11 mouse cellular contexts compared by ENCODE assay signal in genomic region chr17:29399241-29399910, GRCm38 (mm10). TPM values are rescaled to one million over a fixed set of nuclear protein-coding genes. Genes with fewer than 3 reads are reported as not detected.
DNase-seq lines count a peak whose midpoint lies in the region; ATAC-seq and TF ChIP-seq lines count a peak whose summit lies in the region.
"Had no signal": no experiment of that assay in that cellular context is flagged by ENCODE, and none has a peak within 500 bp of the region (broad histone marks: within the 10 kb centered on the region; RNA-seq: fewer than 3 reads in every experiment).

No protein-coding gene starts in this region.

- no peaks in the 10 kb centered on the region for H3K9me3 ChIP-seq in heart, embryonic 10.5 days
- peaks cover 7% of the 10 kb centered on the region; the same call in 1 of the 2 replicates for H3K9me3 ChIP-seq in E14TG2a.4 (ENCODE audit: low read length)
- no peaks in the 10 kb centered on the region for H3K9me3 ChIP-seq in lung, postnatal 0 days (ENCODE audit: low read length)
- H3K9me3 ChIP-seq: embryonic facial prominence, embryonic 13.5 days had no signal

- TF ChIP-seq CTCF in E14TG2a.4 (conservative IDR thresholded peaks at IDR 0.05; ENCODE audit: low read length): no peak
- TF ChIP-seq CTCF in lung, postnatal 0 days (IDR thresholded peaks at IDR 0.05): no peak

- intact Hi-C loops in heart, postnatal 25 days (cut with DNase I): no loop called here
- intact Hi-C loops in heart, postnatal 36 days (cut with DNase I): no loop called here

- no peak for ATAC-seq in lung, postnatal 0 days

- no peak overlapping the region for H3K4me3 ChIP-seq in heart, embryonic 10.5 days
- H3K4me3 ChIP-seq in E14TG2a.4 (replicated peaks; ENCODE audit: low read length): peak overlapping the region; percentile 60
- H3K4me3 ChIP-seq in lung, postnatal 0 days (ENCODE audit: low read depth, low read length): no peak overlapping the region
- H3K4me3 ChIP-seq: embryonic facial prominence, embryonic 13.5 days had no signal

- TF ChIP-seq EP300 in lung, postnatal 0 days (IDR thresholded peaks at IDR 0.05): no peak

- no peak overlapping the region for H3K4me2 ChIP-seq in lung, postnatal 0 days (replicated peaks; ENCODE audit: low read depth, low read length)

- no peak for DNase-seq in heart, embryonic 10.5 days (ENCODE audit: low spot score)
- no peak for DNase-seq in heart, postnatal 25 days (ENCODE audit: low spot score)
- peak; percentile 64 for DNase-seq in embryo, embryonic 11 days
- peak; percentile 61 for DNase-seq in lung, postnatal 0 days (ENCODE audit: low spot score)
- DNase-seq in natural killer cell, adult 2 months (ENCODE audit: low spot score in 2 of 2): no peak
- DNase-seq in cerebellum, postnatal 36 days: no peak
- DNase-seq in heart, postnatal 36 days: no peak
- DNase-seq: adrenal gland, postnatal 36 days; layer of hippocampus, adult 9-11 months had no signal

- H3K36me3 ChIP-seq in heart, embryonic 10.5 days: no peaks in the 10 kb centered on the region
- H3K36me3 ChIP-seq in E14TG2a.4 (ENCODE audit: insufficient read depth, low read length): no peaks in the 10 kb centered on the region
- no peaks in the 10 kb centered on the region for H3K36me3 ChIP-seq in lung, postnatal 0 days (ENCODE audit: insufficient read depth, low read length)
- H3K36me3 ChIP-seq: embryonic facial prominence, embryonic 13.5 days had no signal

- H3K4me1 ChIP-seq in heart, embryonic 10.5 days: peaks cover 56% of the 10 kb centered on the region
- peaks cover 77% of the 10 kb centered on the region for H3K4me1 ChIP-seq in E14TG2a.4 (replicated peaks; ENCODE audit: low read depth, low read length)
- H3K4me1 ChIP-seq in lung, postnatal 0 days (ENCODE audit: insufficient read depth, low read depth, low read length): peaks cover 13% of the 10 kb centered on the region; the same call in 1 of the 2 replicates

- 0 out of 2 replicates have a peak, but pooled peaks cover 8% of the 10 kb centered on the region for H3K27me3 ChIP-seq in heart, embryonic 10.5 days (ENCODE audit: insufficient read depth, poor library complexity, severe bottlenecking)
- H3K27me3 ChIP-seq in E14TG2a.4 (ENCODE audit: insufficient read depth, low read length): peaks cover 88% of the 10 kb centered on the region
- no peaks in the 10 kb centered on the region for H3K27me3 ChIP-seq in lung, postnatal 0 days (replicated peaks; ENCODE audit: insufficient read depth, low read length)
- H3K27me3 ChIP-seq: embryonic facial prominence, embryonic 13.5 days had no signal

- peak overlapping the region; percentile 94 for H3K27ac ChIP-seq in heart, embryonic 10.5 days
- no peak overlapping the region for H3K27ac ChIP-seq in lung, postnatal 0 days (ENCODE audit: low read length)
- H3K27ac ChIP-seq: embryonic facial prominence, embryonic 13.5 days had no signal

- WGBS in heart, embryonic 10.5 days: 46% methylated on average over 13 of the region's 14 CpGs
- 58% methylated on average over 12 of the region's 14 CpGs for WGBS in lung, postnatal 0 days

- no peak overlapping the region for H3K9ac ChIP-seq in lung, postnatal 0 days (replicated peaks; ENCODE audit: low read depth)

RNA-seq across cellular contexts. Expression of gene Fgd2, which starts 38.7 kb away (rescaled TPM):
- 2.2 and 3.8 TPM in 2 replicates for polyA plus RNA-seq in heart, embryonic 10.5 days (2016; fragmentation: Nextera tagmentation; extraction: Ambion mirVana)
- total RNA-seq in heart, postnatal 25 days (2021): 1 to 10 TPM; 1.8 to 2.7 TPM
- 11.9 and 14.2 TPM in 2 replicates for polyA plus RNA-seq in lung, postnatal 0 days (2015; fragmentation: Nextera tagmentation; extraction: Ambion mirVana)
- total RNA-seq in heart, postnatal 36 days (2021): 1 to 10 TPM; 3.5 to 4.5 TPM

RNA-seq across cellular contexts. Expression of gene Mtch1, which starts 51.6 kb away (rescaled TPM):
- polyA plus RNA-seq in heart, embryonic 10.5 days (2016; fragmentation: Nextera tagmentation; extraction: Ambion mirVana): 281 and 310 TPM in 2 replicates
- 100 to 1,000 TPM; 220 TPM for total RNA-seq in heart, postnatal 25 days (2021)
- polyA plus RNA-seq in lung, postnatal 0 days (2015; fragmentation: Nextera tagmentation; extraction: Ambion mirVana): 342 and 350 TPM in 2 replicates
- total RNA-seq in heart, postnatal 36 days (2021): 100 to 1,000 TPM; 201 to 211 TPM

Comparison
In these comparisons a context has a peak if more than half of its experiments do, and no peak if none do; other contexts are left out.
1. DNase-seq: peak in embryo, embryonic 11 days (single experiment) and lung, postnatal 0 days (single experiment); none in heart, embryonic 10.5 days (single experiment), heart, postnatal 25 days (single experiment), natural killer cell, adult 2 months (0 of 2), cerebellum, postnatal 36 days (0 of 2) and heart, postnatal 36 days (0 of 2).